12 mouse cellular contexts compared by ENCODE assay signal in genomic region chr17:83273636-83274035, GRCm38 (mm10). TPM values are rescaled to one million over a fixed set of nuclear protein-coding genes. Genes with fewer than 3 reads are reported as not detected.
DNase-seq lines count a peak whose midpoint lies in the region; TF ChIP-seq lines count a peak whose summit lies in the region.
"Had no signal": no experiment of that assay in that cellular context is flagged by ENCODE, and none has a peak within 500 bp of the region (broad histone marks: within the 10 kb centered on the region; RNA-seq: fewer than 3 reads in every experiment).

No protein-coding gene starts in this region.

- H3K27me3 ChIP-seq in liver, adult 2 months (ENCODE audit: control insufficient read depth, insufficient read depth, low read length) = no peaks in the 10 kb centered on the region

- in situ Hi-C loops in ES-E14 (cut with MboI; ENCODE audit: low sequenced_read_pairs in 2 of 2, unreplicated experiment in 2 of 2) = loop anchor here in 1 of 2 experiments (10.0 kb wide), 2 partner anchors 341 to 581 kb away; no protein-coding TSS in a partner anchor

- 13% methylated on average over 9 of the region's 9 CpGs for WGBS in liver, adult 2 months

- peaks cover 2 to 20% of the 10 kb centered on the region in 2 experiments; a peak in 2 of 4 replicates for H3K4me1 ChIP-seq in ES-E14 (ENCODE audit: control insufficient read depth in 2 of 2, insufficient read depth in 2 of 2, low read length in 2 of 2, poor library complexity in 1 of 2)
- peaks cover 5% of the 10 kb centered on the region for H3K4me1 ChIP-seq in liver, adult 2 months (ENCODE audit: control insufficient read depth, insufficient read depth, low read length)

- no peak for TF ChIP-seq CTCF in gastrocnemius, adult 2 months (IDR thresholded peaks at IDR 0.05)
- no peak for TF ChIP-seq CTCF in liver, adult 2 months (IDR thresholded peaks at IDR 0.05; ENCODE audit: low read depth, low read length)

- no peaks in the 10 kb centered on the region for H3K9me3 ChIP-seq in ES-E14 (ENCODE audit: control insufficient read depth, insufficient read depth, low read depth, low read length)

- H3K9ac ChIP-seq in ES-E14 (ENCODE audit: insufficient read depth, low read depth, low read length, poor library complexity, severe bottlenecking) = 0 out of 2 replicates have a peak overlapping the region, but pooled peaks have one; percentile 7
- H3K9ac ChIP-seq in liver, adult 2 months (ENCODE audit: low read depth, low read length) = peak overlapping the region; percentile 22; the same call in 1 of the 2 replicates

- peak overlapping the region; percentile 50; the same call in 1 of the 2 replicates for H3K27ac ChIP-seq in gastrocnemius, adult 2 months
- H3K27ac ChIP-seq in ES-E14 (ENCODE audit: insufficient read depth, low read depth, low read length, poor library complexity, severe bottlenecking) = no peak overlapping the region
- H3K27ac ChIP-seq in liver, adult 2 months (replicated peaks; ENCODE audit: insufficient read depth, low read depth, low read length) = peak overlapping the region; percentile 2; the same call in 1 of the 2 replicates

- intact Hi-C loops in gastrocnemius, adult 2 months (cut with DNase I) = loop anchor here (5.0 kb wide), 3 partner anchors 174 to 574 kb away; partner anchors contain the start of genes Haao and Kcng3
- intact Hi-C loops in gastrocnemius, postnatal 36 days (cut with DNase I) = loop anchor here (5.0 to 10.0 kb wide), 3 partner anchors 179 to 359 kb away; partner anchors contain the start of genes Cox7a2l and Kcng3

- no peak for DNase-seq in gastrocnemius, adult 2 months
- DNase-seq in gastrocnemius, postnatal 36 days = no peak
- no peak for DNase-seq in ES-E14 (ENCODE audit: low read depth, low spot score)
- DNase-seq in kidney, adult 18-20 months = peak; percentile 49
- peak; percentile 78 for DNase-seq in liver, adult 2 months (ENCODE audit: extremely low read depth, low read depth, low spot score)
- DNase-seq in gastrocnemius, postnatal 4 days (ENCODE audit: low spot score in 2 of 2) = no peak
- no peak for DNase-seq in urinary bladder, postnatal 10 days (ENCODE audit: low spot score)
- no peak for DNase-seq in gastrocnemius, adult 18-20 months (ENCODE audit: low spot score)
- DNase-seq: cerebellum, postnatal 36 days; midbrain, embryonic 14.5 days; right cerebral cortex, postnatal 4 days had no signal

- H3K36me3 ChIP-seq in ES-E14 (ENCODE audit: control insufficient read depth, insufficient read depth, low read length, poor library complexity, severe bottlenecking) = no peaks in the 10 kb centered on the region
- no peaks in the 10 kb centered on the region for H3K36me3 ChIP-seq in liver, adult 2 months (ENCODE audit: control insufficient read depth, insufficient read depth, low read length)

- H3K4me3 ChIP-seq in gastrocnemius, adult 2 months = no peak overlapping the region
- H3K4me3 ChIP-seq in ES-E14 (ENCODE audit: insufficient read depth in 1 of 2, low read depth in 1 of 2, low read length in 2 of 2, poor library complexity in 1 of 2, severe bottlenecking in 1 of 2) = peak overlapping the region; percentile 38 to 47; a peak in 2 of 4 replicates
- H3K4me3 ChIP-seq in liver, adult 2 months (ENCODE audit: insufficient read depth, low read depth, low read length) = peak overlapping the region; percentile 14; the same call in 1 of the 2 replicates
- H3K4me3 ChIP-seq: layer of hippocampus, adult 2 months had no signal

- no peaks in the 10 kb centered on the region for H3K79me2 ChIP-seq in liver, adult 2 months (ENCODE audit: control insufficient read depth, insufficient read depth, low read length)

- TF ChIP-seq POLR2A in liver, adult 2 months (IDR thresholded peaks at IDR 0.05; ENCODE audit: extremely low read depth, insufficient read depth, low read length) = no peak

TF ChIP-seq in ES-E14, 5 proteins besides CTCF, POLR2A, EP300 and RAD21:
- no peak for TF ChIP-seq ZNF384 (IDR thresholded peaks at IDR 0.05; ENCODE audit: low read depth, low read length)
- no peak for TF ChIP-seq HCFC1 (IDR thresholded peaks at IDR 0.05; ENCODE audit: borderline replicate concordance, insufficient read depth, low read length)
- TF ChIP-seq CHD2 (IDR thresholded peaks at IDR 0.05; ENCODE audit: low read depth, low read length) = no peak

RNA-seq across cellular contexts. Expression of gene Pkdcc, which starts 58.5 kb away (rescaled TPM):
- total RNA-seq in gastrocnemius, adult 2 months (2021) = 100 to 1,000 TPM in 1 of 2 experiments, 10 to 100 TPM in 1; 96.3 to 115 TPM
- total RNA-seq in gastrocnemius, postnatal 36 days (2021) = 10 to 100 TPM; 86.3 to 90.2 TPM
- total RNA-seq in ES-E14 (2012; rRNA removed) = 39.0 and 39.1 TPM in 2 replicates
- total RNA-seq in liver, adult 2 months (2014; rRNA removed) = 16.1 and 25.6 TPM in 2 replicates
- 37.2 and 60.8 TPM in 2 replicates for polyA plus RNA-seq in liver, adult 2 months (2012; rRNA removed)
- total RNA-seq in gastrocnemius, postnatal 4 days (2021) = 10 to 100 TPM; 42.7 to 46.8 TPM
- 100 to 1,000 TPM in 1 of 2 experiments, 10 to 100 TPM in 1; 78.1 to 111 TPM for total RNA-seq in gastrocnemius, adult 18-20 months (2021)

Comparison
In these comparisons a context has a peak if more than half of its experiments do, and no peak if none do; other contexts are left out.
1. DNase-seq: peak in kidney, adult 18-20 months (single experiment) and liver, adult 2 months (single experiment); none in gastrocnemius, adult 2 months (single experiment), gastrocnemius, postnatal 36 days (0 of 2), ES-E14 (single experiment), gastrocnemius, postnatal 4 days (0 of 2), urinary bladder, postnatal 10 days (single experiment) and gastrocnemius, adult 18-20 months (single experiment).